Mouse (Mus musculus): ENCODE measurements at regions not wholly inside any gene's neighbourhood (a gene's known extent, or its start where the extent isn't known, plus 50 kb on each side); places are given as distances from the start of the nearest gene placed in this dataset.

- Histone ChIP-seq H3K36me3 (ENCODE audit: control insufficient read depth, insufficient read depth, low read length) (no peaks in the 10 kb centered on the region), H3K9me3 (replicated peaks; ENCODE audit: control insufficient read depth, low read length) (no peaks in the 10 kb centered on the region), H3K27ac (ENCODE audit: low read length) (no peak overlapping the region), H3K27me3 (ENCODE audit: control insufficient read depth, insufficient read depth, low read length) (no peaks in the 10 kb centered on the region), H3K9ac (ENCODE audit: low read length) (no peak overlapping the region), H3K4me3 (replicated peaks; ENCODE audit: low read length) (no peak overlapping the region), H3K4me2 (ENCODE audit: low read depth, low read length) (no peak overlapping the region), H3K4me1 (ENCODE audit: control insufficient read depth, insufficient read depth, low read length) (peaks cover 11% of the 10 kb centered on the region)
- 73% methylated on average over 8 of the region's 8 CpGs for WGBS
- no peak for ATAC-seq (ENCODE audit: insufficient read depth, low FRiP score)
Measured at GRCm38 (mm10) chr13:107872574-107872973, 171.7 kb upstream of the Smim15 start.

GRCm38 (mm10) chr13:107872137-107872536 is 172.1 kb upstream of the Smim15 start:
- no peaks in the 10 kb centered on the region for H3K36me3 ChIP-seq (ENCODE audit: control insufficient read depth, insufficient read depth, low read length)
- H3K4me2 ChIP-seq (ENCODE audit: low read depth, low read length): no peak overlapping the region
- ATAC-seq (ENCODE audit: insufficient read depth, low FRiP score): no peak

GRCm38 (mm10) chr13:107868906-107869305 is 175.3 kb upstream of the Smim15 start:
- Histone ChIP-seq H3K27ac (ENCODE audit: low read length) (no peak overlapping the region), H3K4me1 (ENCODE audit: control insufficient read depth, insufficient read depth, low read length) (peaks cover 11% of the 10 kb centered on the region), H3K4me3 (replicated peaks; ENCODE audit: low read length) (no peak overlapping the region), H3K27me3 (ENCODE audit: control insufficient read depth, insufficient read depth, low read length) (no peaks in the 10 kb centered on the region), H3K4me2 (ENCODE audit: low read depth, low read length) (no peak overlapping the region), H3K36me3 (ENCODE audit: control insufficient read depth, insufficient read depth, low read length) (no peaks in the 10 kb centered on the region), H3K9ac (ENCODE audit: low read length) (no peak overlapping the region), H3K9me3 (replicated peaks; ENCODE audit: control insufficient read depth, low read length) (no peaks in the 10 kb centered on the region)
- ATAC-seq (ENCODE audit: insufficient read depth, low FRiP score): no peak
- 76% methylated on average over 7 of the region's 7 CpGs for WGBS

More at GRCm38 (mm10) chr13:107872137-107872536, 172.1 kb upstream of the Smim15 start:
- Histone ChIP-seq H3K4me1 (ENCODE audit: control insufficient read depth, insufficient read depth, low read length) (peaks cover 11% of the 10 kb centered on the region), H3K4me3 (replicated peaks; ENCODE audit: low read length) (no peak overlapping the region), H3K9me3 (replicated peaks; ENCODE audit: control insufficient read depth, low read length) (no peaks in the 10 kb centered on the region), H3K27me3 (ENCODE audit: control insufficient read depth, insufficient read depth, low read length) (no peaks in the 10 kb centered on the region), H3K9ac (ENCODE audit: low read length) (no peak overlapping the region), H3K27ac (ENCODE audit: low read length) (no peak overlapping the region)
- WGBS: 68% methylated on average over 10 of the region's 10 CpGs

GRCm38 (mm10) chr13:107866825-107867224 is 177.4 kb upstream of the Smim15 start:
- Histone ChIP-seq H3K27me3 (ENCODE audit: control insufficient read depth, insufficient read depth, low read length) (no peaks in the 10 kb centered on the region), H3K27ac (ENCODE audit: low read length) (no peak overlapping the region), H3K36me3 (ENCODE audit: control insufficient read depth, insufficient read depth, low read length) (no peaks in the 10 kb centered on the region), H3K9me3 (replicated peaks; ENCODE audit: control insufficient read depth, low read length) (no peaks in the 10 kb centered on the region), H3K4me2 (ENCODE audit: low read depth, low read length) (no peak overlapping the region), H3K9ac (ENCODE audit: low read length) (no peak overlapping the region), H3K4me1 (ENCODE audit: control insufficient read depth, insufficient read depth, low read length) (0 out of 2 replicates have a peak, but pooled peaks cover 1% of the 10 kb centered on the region), H3K4me3 (replicated peaks; ENCODE audit: low read length) (no peak overlapping the region)
- 90% methylated on average over 4 of the region's 4 CpGs for WGBS
- no peak for ATAC-seq (ENCODE audit: insufficient read depth, low FRiP score)

- Histone ChIP-seq H3K4me2 (ENCODE audit: low read depth, low read length) (no peak overlapping the region), H3K4me3 (replicated peaks; ENCODE audit: low read length) (no peak overlapping the region), H3K27ac (ENCODE audit: low read length) (no peak overlapping the region), H3K27me3 (ENCODE audit: control insufficient read depth, insufficient read depth, low read length) (no peaks in the 10 kb centered on the region), H3K9ac (ENCODE audit: low read length) (no peak overlapping the region), H3K36me3 (ENCODE audit: control insufficient read depth, insufficient read depth, low read length) (no peaks in the 10 kb centered on the region), H3K4me1 (ENCODE audit: control insufficient read depth, insufficient read depth, low read length) (0 out of 2 replicates have a peak, but pooled peaks cover 3% of the 10 kb centered on the region), H3K9me3 (replicated peaks; ENCODE audit: control insufficient read depth, low read length) (no peaks in the 10 kb centered on the region)
- no peak for ATAC-seq (ENCODE audit: insufficient read depth, low FRiP score)
- WGBS: 62% methylated on average over 11 of the region's 11 CpGs
Measured at GRCm38 (mm10) chr13:107862793-107863654, 181.2 kb upstream of the Smim15 start.

GRCm38 (mm10) chr13:107861384-107862134 is 182.7 kb upstream of the Smim15 start:
- WGBS: 74% methylated on average over 17 of the region's 17 CpGs
- Histone ChIP-seq H3K9ac (ENCODE audit: low read length) (no peak overlapping the region), H3K36me3 (ENCODE audit: control insufficient read depth, insufficient read depth, low read length) (no peaks in the 10 kb centered on the region), H3K9me3 (replicated peaks; ENCODE audit: control insufficient read depth, low read length) (no peaks in the 10 kb centered on the region), H3K27ac (ENCODE audit: low read length) (no peak overlapping the region), H3K4me2 (ENCODE audit: low read depth, low read length) (no peak overlapping the region), H3K4me1 (ENCODE audit: control insufficient read depth, insufficient read depth, low read length) (peaks cover 5% of the 10 kb centered on the region; the same call in 1 of the 2 replicates), H3K4me3 (replicated peaks; ENCODE audit: low read length) (no peak overlapping the region), H3K27me3 (ENCODE audit: control insufficient read depth, insufficient read depth, low read length) (no peaks in the 10 kb centered on the region)
- ATAC-seq (ENCODE audit: insufficient read depth, low FRiP score): no peak; the same call in 1 of the 2 replicates

GRCm38 (mm10) chr13:107857043-107857755 is 187.0 kb upstream of the Smim15 start:
- 79% methylated on average over 13 of the region's 13 CpGs for WGBS
- H3K27me3 ChIP-seq (ENCODE audit: control insufficient read depth, insufficient read depth, low read length): no peaks in the 10 kb centered on the region
- H3K9ac ChIP-seq (ENCODE audit: low read length): no peak overlapping the region
- no peak overlapping the region for H3K27ac ChIP-seq (ENCODE audit: low read length)
- ATAC-seq (ENCODE audit: insufficient read depth, low FRiP score): no peak
- H3K4me3 ChIP-seq (replicated peaks; ENCODE audit: low read length): no peak overlapping the region
- H3K36me3 ChIP-seq (ENCODE audit: control insufficient read depth, insufficient read depth, low read length): no peaks in the 10 kb centered on the region
- no peaks in the 10 kb centered on the region for H3K9me3 ChIP-seq (replicated peaks; ENCODE audit: control insufficient read depth, low read length)
- H3K4me1 ChIP-seq (ENCODE audit: control insufficient read depth, insufficient read depth, low read length): peaks cover 13% of the 10 kb centered on the region; the same call in 1 of the 2 replicates
- H3K4me2 ChIP-seq (ENCODE audit: low read depth, low read length): no peak overlapping the region

- Histone ChIP-seq H3K4me2 (ENCODE audit: low read depth, low read length) (no peak overlapping the region), H3K36me3 (ENCODE audit: control insufficient read depth, insufficient read depth, low read length) (no peaks in the 10 kb centered on the region), H3K4me1 (ENCODE audit: control insufficient read depth, insufficient read depth, low read length) (peaks cover 25% of the 10 kb centered on the region), H3K4me3 (replicated peaks; ENCODE audit: low read length) (no peak overlapping the region), H3K27me3 (ENCODE audit: control insufficient read depth, insufficient read depth, low read length) (no peaks in the 10 kb centered on the region), H3K9me3 (replicated peaks; ENCODE audit: control insufficient read depth, low read length) (no peaks in the 10 kb centered on the region), H3K27ac (ENCODE audit: low read length) (no peak overlapping the region), H3K9ac (ENCODE audit: low read length) (no peak overlapping the region)
- 64% methylated on average over 8 of the region's 8 CpGs for WGBS
- no peak for ATAC-seq (ENCODE audit: insufficient read depth, low FRiP score)
Measured at GRCm38 (mm10) chr13:107850907-107851560, 193.2 kb upstream of the Smim15 start.
